Mouse (Mus musculus) erythroblast, embryonic 14.5 days (primary cell): ENCODE measurements around the gene Snrpn. TPM values are rescaled to one million over a fixed set of nuclear protein-coding genes. Genes with fewer than 3 reads are reported as not detected.
A peak's percentile ranks its signal among the peaks of the same experiment; 100 is the strongest.

Experiments used
- H3K27me3 ChIP-seq: 2 replicates; pipeline ENCODE4 v1.6.1; 2012; ENCODE audit warnings: inconsistent platforms; ENCODE audit not compliant: control insufficient read depth
- H3K36me3 ChIP-seq: 2 replicates; pipeline ENCODE4 v1.6.1; 2012; ENCODE audit warnings: mild to moderate bottlenecking, inconsistent platforms; ENCODE audit not compliant: control insufficient read depth
- H3K4me1 ChIP-seq: 2 replicates; pipeline ENCODE4 v1.6.1; 2012; ENCODE audit warnings: inconsistent platforms; ENCODE audit not compliant: control insufficient read depth
- H3K4me3 ChIP-seq: replicated peaks from 2 replicates; pipeline ENCODE3; 2012; ENCODE audit warnings: moderate library complexity, mild to moderate bottlenecking, inconsistent platforms
- H3K9me3 ChIP-seq: 2 replicates; pipeline ENCODE4 v1.6.1; 2012; ENCODE audit warnings: low read length, inconsistent platforms, mixed read lengths; ENCODE audit not compliant: control insufficient read depth
- GATA1 ChIP-seq: IDR thresholded peaks from 2 replicates; pipeline ENCODE4 v1.6.1; 2012; ENCODE audit warnings: low read length, inconsistent platforms, mixed read lengths
- TAL1 ChIP-seq: IDR thresholded peaks from 3 replicates; pipeline ENCODE4 v1.6.1; 2012; ENCODE audit warnings: low read length, inconsistent platforms, mixed read lengths
- polyA plus RNA-seq: library from polyadenylated mRNA; stranded (reverse); fragments of >175 nt; gene quantifications from 2 replicates; pipeline ENCODE4 v1.2.3, GENCODE M21; 2012

Snrpn gene
- polyA plus RNA-seq, 1 experiment: 1.3 TPM

DNA sequence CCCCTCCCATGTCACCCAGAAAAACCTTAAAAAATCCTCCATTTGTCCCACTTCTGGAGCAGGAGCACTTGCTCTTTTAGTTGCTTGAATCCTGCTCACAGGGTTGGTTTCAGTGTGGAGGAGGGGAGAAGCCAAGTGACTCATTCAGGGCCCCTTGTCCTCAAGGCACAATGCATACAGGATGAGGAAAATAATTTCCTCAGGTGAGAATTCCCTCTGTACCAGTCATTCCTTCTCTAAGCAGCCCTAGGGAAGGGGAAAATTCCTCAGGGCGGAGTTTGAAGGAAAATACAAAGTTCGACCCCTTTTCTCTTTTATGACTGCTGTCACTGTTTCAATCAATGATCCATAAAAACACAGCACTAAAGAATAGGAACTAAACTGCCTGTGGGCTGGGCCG, 126.8 kb downstream of the Snrpn start:
- Histone ChIP-seq H3K36me3 (no peaks in the 10 kb centered on the region), H3K4me1 (no peaks in the 10 kb centered on the region), H3K4me3 (no peak overlapping the region), H3K9me3 (no peaks in the 10 kb centered on the region), H3K27me3 (no peaks in the 10 kb centered on the region)
- TF ChIP-seq TAL1: no peak
- no peak for TF ChIP-seq GATA1

DNA sequence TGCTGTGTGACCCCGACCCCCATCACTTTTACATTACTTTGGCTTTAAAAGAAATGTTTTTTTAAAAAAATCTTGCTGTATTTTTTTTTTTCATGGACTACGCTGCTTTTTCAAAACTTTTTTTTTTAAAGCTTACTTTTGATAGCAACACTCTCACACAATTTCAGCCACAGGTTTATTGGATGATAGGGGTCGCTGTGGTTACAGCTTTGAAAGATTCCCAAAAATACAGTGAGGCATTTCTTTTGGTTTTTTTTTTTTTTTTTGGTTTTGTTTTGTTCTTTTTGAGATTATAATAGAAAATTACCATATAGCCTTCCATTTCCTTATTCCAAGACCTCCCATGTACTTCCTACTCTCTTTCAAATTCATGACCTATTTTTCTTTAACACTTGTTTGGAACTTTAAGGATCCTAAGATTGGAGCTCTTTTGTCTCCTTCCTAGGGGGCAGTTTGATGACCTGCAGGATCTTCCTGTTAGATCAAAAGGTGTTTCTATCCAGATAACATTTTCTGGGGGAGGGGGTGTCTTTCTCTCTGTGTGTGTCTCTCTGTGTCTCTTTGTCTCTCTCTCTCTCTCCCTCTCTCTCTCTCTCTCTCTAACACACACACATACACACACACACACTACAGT, 132.2 kb downstream of the Snrpn start:
- no peaks in the 10 kb centered on the region for H3K27me3 ChIP-seq
- H3K9me3 ChIP-seq: peaks cover 17% of the 10 kb centered on the region
- H3K4me1 ChIP-seq: peaks cover 17% of the 10 kb centered on the region
- TF ChIP-seq GATA1 (no peak), TAL1 (no peak)
- H3K36me3 ChIP-seq: no peaks in the 10 kb centered on the region
- no peak overlapping the region for H3K4me3 ChIP-seq

DNA sequence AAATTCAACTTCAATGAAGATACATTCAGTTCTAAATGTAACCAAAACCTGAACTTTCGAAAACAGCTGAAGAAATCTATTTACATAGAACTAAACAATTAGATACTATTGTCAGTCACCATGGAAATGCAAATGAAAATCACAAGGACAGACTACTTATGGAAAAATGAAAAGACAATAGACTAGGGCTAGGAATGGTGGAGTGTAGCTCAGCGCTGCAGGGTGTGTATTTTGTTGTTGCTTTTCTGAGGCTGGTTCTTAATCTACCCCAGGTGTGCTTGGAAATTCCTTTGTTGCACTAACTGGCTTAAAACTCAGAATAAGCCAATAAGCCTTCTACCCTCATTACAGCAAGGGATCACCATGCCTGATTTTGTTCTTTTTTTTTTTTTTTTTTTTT, 133.8 kb downstream of the Snrpn start:
- peaks cover 19% of the 10 kb centered on the region for H3K4me1 ChIP-seq
- TF ChIP-seq TAL1 (no peak), GATA1 (no peak)
- H3K27me3 ChIP-seq: no peaks in the 10 kb centered on the region
- H3K9me3 ChIP-seq: peaks cover 19% of the 10 kb centered on the region
- H3K36me3 ChIP-seq: no peaks in the 10 kb centered on the region
- no peak overlapping the region for H3K4me3 ChIP-seq

DNA sequence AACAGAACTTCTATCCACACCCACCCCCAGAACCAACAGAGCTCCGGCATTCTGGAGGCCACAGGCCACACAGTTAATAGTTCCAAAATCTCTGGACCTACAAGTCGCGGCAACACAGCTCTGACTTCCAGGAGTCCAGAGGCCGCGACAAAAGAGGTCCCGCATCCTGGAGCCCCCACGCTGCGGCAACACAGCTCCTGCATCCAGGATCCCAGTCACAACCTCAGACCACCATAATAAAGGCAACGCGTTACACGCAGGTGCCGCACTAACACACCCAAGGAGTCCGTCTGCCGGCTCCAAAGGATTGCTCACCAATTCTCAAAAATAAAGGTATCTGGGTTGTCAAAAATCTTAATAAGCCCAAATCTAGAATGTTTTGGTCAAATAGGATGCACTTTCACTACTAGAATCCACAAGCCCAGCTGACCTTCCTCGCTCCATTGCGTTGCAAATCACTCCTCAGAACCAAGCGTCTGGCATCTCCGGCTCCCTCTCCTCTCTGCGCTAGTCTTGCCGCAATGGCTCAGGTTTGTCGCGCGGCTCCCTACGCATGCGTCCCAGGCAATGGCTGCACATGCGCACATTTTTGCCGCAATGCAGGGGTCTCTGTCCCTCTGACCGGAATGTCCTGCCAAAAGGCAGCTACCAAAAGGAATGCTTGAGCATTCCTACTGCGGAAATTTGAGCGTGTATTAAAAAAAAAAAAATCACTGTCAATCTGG, 135.3 kb downstream of the Snrpn start, which contains the start of the genes Snurf and Gm38393:
Gene Snurf (minus strand): TSS at position 444 of the 725 bp plus-strand sequence.
Gene Gm38393 (minus strand): TSS at position 459 of the 725 bp plus-strand sequence.
- Histone ChIP-seq H3K4me3 (peak within 1 kb of the TSS; percentile 67), H3K4me1 (peaks cover 19% of the 10 kb centered on the region), H3K9me3 (peaks cover 19% of the 10 kb centered on the region), H3K27me3 (no peaks in the 10 kb centered on the region), H3K36me3 (no peaks in the 10 kb centered on the region)
- TF ChIP-seq GATA1 (no peak), TAL1 (no peak)

DNA sequence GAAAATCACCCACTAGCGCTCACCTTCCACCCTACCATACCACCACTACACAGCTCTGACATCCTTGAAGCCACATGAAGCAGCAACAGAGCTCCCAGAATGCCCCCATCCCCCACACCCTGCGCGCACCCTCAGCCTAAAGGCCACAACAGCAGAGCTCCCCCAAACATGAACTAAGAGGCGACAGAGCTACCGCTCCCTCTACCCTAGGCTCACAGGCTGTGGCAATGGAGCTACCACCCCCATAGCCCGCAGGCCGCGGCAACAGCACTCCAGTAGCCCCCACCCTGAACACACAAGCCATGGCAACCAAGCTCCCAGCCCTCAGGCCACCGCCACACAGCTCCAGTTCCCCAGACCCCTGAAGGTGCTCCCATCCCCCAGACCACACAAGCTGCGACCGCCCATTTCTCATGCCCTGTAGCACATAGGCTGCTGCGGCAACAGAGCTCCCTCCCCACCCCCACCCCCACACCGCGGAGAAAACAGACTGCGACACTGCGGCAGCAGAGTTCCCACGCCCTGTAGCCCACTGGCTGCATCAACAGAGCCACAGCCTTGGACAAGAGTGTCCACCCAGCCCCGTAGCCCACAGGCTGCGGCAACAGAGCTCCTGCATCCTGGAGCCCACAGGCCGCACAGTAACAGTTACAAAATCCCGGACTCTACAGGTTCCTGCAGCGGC, 136.0 kb downstream of the Snrpn start:
- Histone ChIP-seq H3K27me3 (no peaks in the 10 kb centered on the region), H3K36me3 (no peaks in the 10 kb centered on the region), H3K4me1 (peaks cover 19% of the 10 kb centered on the region), H3K4me3 (peak overlapping the region; percentile 67), H3K9me3 (peaks cover 19% of the 10 kb centered on the region)
- TF ChIP-seq GATA1 (no peak), TAL1 (no peak)

DNA sequence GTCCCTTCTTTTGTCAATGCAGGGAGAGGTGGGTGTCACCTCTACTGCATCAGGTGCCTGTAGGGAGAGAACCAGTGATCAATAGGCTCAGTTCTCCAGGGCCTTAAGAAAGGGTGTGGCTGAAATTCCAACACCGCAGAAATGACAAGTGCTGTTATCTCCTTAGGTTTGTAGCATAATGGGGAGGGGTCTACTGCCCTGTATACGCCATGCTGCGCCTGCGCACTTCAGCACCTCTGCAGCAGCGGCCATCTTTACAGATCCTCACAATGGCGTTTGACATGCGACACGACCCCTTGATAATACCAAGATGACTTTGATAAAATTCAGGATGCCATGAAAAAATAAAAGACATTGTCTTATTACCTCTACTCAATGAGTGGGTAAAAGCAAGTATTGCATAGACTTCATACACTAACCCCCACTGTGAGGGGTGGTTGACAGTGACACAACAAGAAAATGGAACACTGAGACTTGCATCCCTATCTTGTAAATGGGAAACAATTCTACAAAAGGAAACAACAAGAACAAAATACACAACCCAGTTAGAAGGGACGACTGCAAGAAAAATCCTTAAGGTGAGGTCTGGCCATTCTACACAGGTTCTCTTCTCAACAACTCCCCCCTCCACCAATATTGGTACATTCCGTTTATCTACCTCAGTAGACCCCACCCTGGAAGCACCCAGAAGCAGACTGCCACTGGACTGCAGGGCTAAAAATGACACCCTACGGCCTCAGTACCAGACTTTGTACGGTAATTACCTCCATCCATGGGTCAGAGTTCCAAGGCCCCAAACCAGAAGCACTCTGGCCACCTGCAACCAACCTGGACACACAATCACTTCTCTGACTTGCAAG, 136.8 kb downstream of the Snrpn start:
- Histone ChIP-seq H3K27me3 (no peaks in the 10 kb centered on the region), H3K4me3 (peak overlapping the region; percentile 67), H3K36me3 (no peaks in the 10 kb centered on the region), H3K9me3 (peaks cover 19% of the 10 kb centered on the region), H3K4me1 (peaks cover 19% of the 10 kb centered on the region)
- TF ChIP-seq GATA1: no peak
- TF ChIP-seq TAL1: no peak

DNA sequence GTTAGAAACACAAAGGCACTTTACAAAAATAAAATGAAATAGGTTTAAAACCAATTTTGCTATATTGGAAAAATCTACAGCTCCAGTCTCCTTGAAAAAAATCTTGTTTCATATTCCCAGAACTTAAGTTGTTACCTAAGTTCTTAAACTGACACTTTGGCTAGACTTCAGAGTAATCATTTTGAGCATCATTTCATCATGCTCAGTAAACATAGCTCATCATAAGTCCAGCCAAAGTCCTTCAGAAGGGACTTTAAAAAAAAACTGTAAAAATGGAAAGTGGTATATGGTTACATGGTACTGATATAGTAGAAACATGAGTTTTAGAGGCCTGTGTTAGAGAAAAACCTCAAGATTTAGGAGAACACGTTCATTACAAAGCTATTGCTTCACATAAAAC, 161.4 kb downstream of the Snrpn start:
- TF ChIP-seq TAL1 (no peak), GATA1 (no peak)
- Histone ChIP-seq H3K4me3 (no peak overlapping the region), H3K9me3 (no peaks in the 10 kb centered on the region), H3K4me1 (no peaks in the 10 kb centered on the region), H3K36me3 (no peaks in the 10 kb centered on the region), H3K27me3 (no peaks in the 10 kb centered on the region)

Other genes starting within 250 kb of the Snrpn start
- not detected in 2 replicates for gene Snurf, start 135.2 kb downstream of the Snrpn start, polyA plus RNA-seq
- gene Gm38393, start 135.2 kb downstream of the Snrpn start, polyA plus RNA-seq: 1.6 and 3.3 TPM in 2 replicates